Mouse (Mus musculus) kidney, embryonic 16.5 days (tissue): ENCODE results near the gene Tspyl1. TPM values are rescaled to one million over a fixed set of nuclear protein-coding genes. Genes with fewer than 3 reads are reported as not detected.
"Not testable (repeated sequence)": the region's sequence is repeated elsewhere in the genome, so short reads cannot be mapped to it uniquely, and the experiment has no call there.

ENCODE experiments used
- ATAC-seq: fragments of 200-750 bp; cut with Nextera tagmentation; 2 replicates; pipeline ENCODE4 v1.8.0; 2017; ENCODE audit warnings: moderate TSS enrichment; ENCODE audit not compliant: low FRiP score, low TSS enrichment
- H3K27ac ChIP-seq: fragments of 300-500 bp; sonication (generic); 2 replicates; pipeline ENCODE4 v1.5.1; 2014; ENCODE audit warnings: low read length
- H3K27me3 ChIP-seq: fragments of 300-500 bp; sonication (generic); 2 replicates; pipeline ENCODE4 v1.6.1; 2014; ENCODE audit warnings: low read length, control low read depth, mixed read lengths; ENCODE audit not compliant: insufficient read depth
- H3K36me3 ChIP-seq: fragments of 300-500 bp; sonication (generic); 2 replicates; pipeline ENCODE4 v1.6.1; 2014; ENCODE audit warnings: low read length, control low read depth, mixed read lengths; ENCODE audit not compliant: insufficient read depth
- H3K4me1 ChIP-seq: fragments of 300-500 bp; sonication (generic); 2 replicates; pipeline ENCODE4 v1.6.1; 2014; ENCODE audit warnings: low read length, control low read depth, mixed read lengths; ENCODE audit not compliant: insufficient read depth
- H3K4me2 ChIP-seq: fragments of 300-500 bp; sonication (generic); replicated peaks from 2 replicates; pipeline ENCODE4 v1.6.1; 2014; ENCODE audit warnings: low read depth, low read length
- H3K4me3 ChIP-seq: fragments of 300-500 bp; sonication (generic); 2 replicates; pipeline ENCODE4 v1.5.1; 2014; ENCODE audit warnings: mild to moderate bottlenecking, low read length
- H3K9ac ChIP-seq: fragments of 300-500 bp; sonication (generic); replicated peaks from 2 replicates; pipeline ENCODE4 v1.6.1; 2014; ENCODE audit warnings: low read length
- H3K9me3 ChIP-seq: fragments of 300-500 bp; sonication (generic); 2 replicates; pipeline ENCODE4 v1.6.1; 2016; ENCODE audit warnings: low read length, control low read depth
- WGBS: fragments of 180-500 bp; shearing (Covaris S2); extraction: QIAGEN DNeasy Blood & Tissue Kit; methylation state at CpG from one replicate; pipeline ENCODE4 v1.1.7; 2014; 5-methylcytosine and 5-hydroxymethylcytosine counted together
- polyA plus RNA-seq: library from polyadenylated mRNA; unstranded; fragments of >200 nt; fragmentation: Nextera tagmentation; extraction: Ambion mirVana; gene quantifications from 2 replicates; pipeline ENCODE4 v1.2.1, GENCODE M21; 2015

The Tspyl1 gene
- polyA plus RNA-seq, 1 experiment from 2014 or later, result 54.9 TPM

GRCm38 (mm10) chr10:34252833-34253232, 29.2 kb upstream of the Tspyl1 start:
- not testable (repeated sequence) for H3K4me2 ChIP-seq, H3K27me3 ChIP-seq, H3K4me1 ChIP-seq, H3K9ac ChIP-seq, H3K9me3 ChIP-seq, ATAC-seq, H3K36me3 ChIP-seq, H3K4me3 ChIP-seq, H3K27ac ChIP-seq
- WGBS, result 86% methylated on average over 9 of the region's 9 CpGs

- no peaks in the 10 kb centered on the region for H3K9me3 ChIP-seq
- no peak overlapping the region for H3K4me3 ChIP-seq
- H3K4me1 ChIP-seq, result no peaks in the 10 kb centered on the region
- H3K36me3 ChIP-seq, result no peaks in the 10 kb centered on the region
- no peak for ATAC-seq
- H3K9ac ChIP-seq, result no peak overlapping the region
- no peak overlapping the region for H3K27ac ChIP-seq
- no peaks in the 10 kb centered on the region for H3K27me3 ChIP-seq
- H3K4me2 ChIP-seq, result no peak overlapping the region
- WGBS, result 89% methylated on average over 4 of the region's 4 CpGs
Observed at GRCm38 (mm10) chr10:34265106-34265505, 16.9 kb upstream of the Tspyl1 start.

- Histone ChIP-seq H3K9ac (no peak overlapping the region), H3K27ac (no peak overlapping the region), H3K4me2 (no peak overlapping the region), H3K36me3 (no peaks in the 10 kb centered on the region), H3K9me3 (no peaks in the 10 kb centered on the region), H3K27me3 (no peaks in the 10 kb centered on the region), H3K4me1 (no peaks in the 10 kb centered on the region), H3K4me3 (no peak overlapping the region)
- WGBS, result 56% methylated on average over 5 of the region's 5 CpGs
- no peak for ATAC-seq
Observed at GRCm38 (mm10) chr10:34267312-34268070, 14.5 kb upstream of the Tspyl1 start.

GRCm38 (mm10) chr10:34271681-34272080, 10.3 kb upstream of the Tspyl1 start:
- Histone ChIP-seq H3K9me3 (no peaks in the 10 kb centered on the region), H3K4me1 (no peaks in the 10 kb centered on the region), H3K4me3 (no peak overlapping the region), H3K9ac (no peak overlapping the region), H3K36me3 (no peaks in the 10 kb centered on the region), H3K27me3 (no peaks in the 10 kb centered on the region), H3K27ac (no peak overlapping the region), H3K4me2 (no peak overlapping the region)
- no peak for ATAC-seq
- WGBS, result 49% methylated on average over 7 of the region's 7 CpGs

- H3K4me2 ChIP-seq, result peak overlapping the region; percentile 46
- ATAC-seq, result no peak
- H3K9me3 ChIP-seq, result no peaks in the 10 kb centered on the region
- no peak overlapping the region for H3K9ac ChIP-seq
- H3K27ac ChIP-seq, result no peak overlapping the region
- H3K36me3 ChIP-seq, result no peaks in the 10 kb centered on the region
- H3K4me3 ChIP-seq, result peak overlapping the region; percentile 32
- H3K27me3 ChIP-seq, result no peaks in the 10 kb centered on the region
- H3K4me1 ChIP-seq, result peaks cover 18% of the 10 kb centered on the region
- 29% methylated on average over 13 of the region's 13 CpGs for WGBS
Observed at GRCm38 (mm10) chr10:34280591-34281175, 1.3 kb upstream of the Tspyl1 start.

- H3K27ac ChIP-seq, result peak overlapping the region; percentile 54; the same call in 1 of the 2 replicates
Observed at GRCm38 (mm10) chr10:34281211-34281961, 604 bp upstream of the Tspyl1 start.

GRCm38 (mm10) chr10:34282420-34283238, 639 bp downstream of the Tspyl1 start:
- Histone ChIP-seq H3K4me2 (peak overlapping the region; percentile 90), H3K4me3 (peak overlapping the region; percentile 98), H3K27ac (peak overlapping the region; percentile 76), H3K27me3 (no peaks in the 10 kb centered on the region), H3K36me3 (peaks cover 5% of the 10 kb centered on the region; the same call in 1 of the 2 replicates), H3K4me1 (peaks cover 18% of the 10 kb centered on the region), H3K9ac (peak overlapping the region; percentile 97), H3K9me3 (no peaks in the 10 kb centered on the region)
- peak; percentile 57 for ATAC-seq
- WGBS, result 3% methylated on average over 46 of the region's 47 CpGs

More at GRCm38 (mm10) chr10:34281211-34281961, 604 bp upstream of the Tspyl1 start:
- ATAC-seq, result peak; percentile 52
- WGBS, result 21% methylated on average over 14 of the region's 14 CpGs
- Histone ChIP-seq H3K9ac (peak overlapping the region; percentile 97), H3K4me3 (peak overlapping the region; percentile 98), H3K9me3 (no peaks in the 10 kb centered on the region), H3K4me1 (peaks cover 18% of the 10 kb centered on the region), H3K27me3 (no peaks in the 10 kb centered on the region), H3K4me2 (peak overlapping the region; percentile 90), H3K36me3 (no peaks in the 10 kb centered on the region)

GRCm38 (mm10) chr10:34296911-34297298, 14.9 kb downstream of the Tspyl1 start:
- Histone ChIP-seq H3K27me3 (no peaks in the 10 kb centered on the region), H3K4me1 (peaks cover 24% of the 10 kb centered on the region), H3K36me3 (no peaks in the 10 kb centered on the region), H3K4me3 (peak overlapping the region; percentile 77), H3K27ac (no peak overlapping the region), H3K9ac (peak overlapping the region; percentile 59), H3K4me2 (peak overlapping the region; percentile 94), H3K9me3 (no peaks in the 10 kb centered on the region)
- WGBS, result 6% methylated on average over 13 of the region's 13 CpGs
- ATAC-seq, result no peak

GRCm38 (mm10) chr10:34297299-34297979, 15.4 kb downstream of the Tspyl1 start, which contains the start of gene Tspyl4:
Gene Tspyl4 (plus strand): TSS chr10:34297442.
- ATAC-seq, result peak; percentile 97

More at GRCm38 (mm10) chr10:34297299-34297979, 15.4 kb downstream of the Tspyl1 start, which contains the start of gene Tspyl4:
- Histone ChIP-seq H3K4me3 (peak within 1 kb of the TSS; percentile 77), H3K36me3 (no peaks in the 10 kb centered on the region), H3K9ac (peak within 1 kb of the TSS; percentile 72), H3K4me1 (peaks cover 24% of the 10 kb centered on the region), H3K9me3 (no peaks in the 10 kb centered on the region), H3K27me3 (no peaks in the 10 kb centered on the region), H3K4me2 (peak within 1 kb of the TSS; percentile 94), H3K27ac (no peak within 1 kb of the TSS)
- under 1% methylated on average over 38 of the region's 38 CpGs for WGBS
